Mouse (Mus musculus) lung, adult 2 months (tissue): ENCODE data around the gene Ppbp.

ENCODE experiments used
- CTCF ChIP-seq: fragments of 200-500 bp; IDR thresholded peaks from 2 replicates; pipeline ENCODE4 v1.5.1; 2011; ENCODE audit warnings: mild to moderate bottlenecking, low read length, control low read depth; ENCODE audit not compliant: insufficient read depth
- POLR2A ChIP-seq: fragments of 200-500 bp; IDR thresholded peaks from 2 replicates; pipeline ENCODE4 v1.6.1; 2011; ENCODE audit warnings: low read depth, mild to moderate bottlenecking, control low read depth, low read length, borderline replicate concordance; ENCODE audit errors: extremely low read depth

GRCm38 (mm10) chr5:90771880-90772653 is 3.7 kb downstream of the Ppbp start, which contains the start of gene Pf4:
- no peak for TF ChIP-seq POLR2A
- TF ChIP-seq CTCF: no peak
